Mouse (Mus musculus) heart, adult 8-10 months (tissue): ENCODE measurements around the gene Ms4a5. TPM values are rescaled to one million over a fixed set of nuclear protein-coding genes. Genes with fewer than 3 reads are reported as not detected.
"Not testable (repeated sequence)": the region's sequence is repeated elsewhere in the genome, so short reads cannot be mapped to it uniquely, and the experiment has no call there.

Experiments
- DNase-seq: peaks from one replicate; pipeline ENCODE4 v3.0.0; 2022; ENCODE audit warnings: low spot score
- total RNA-seq, 4 experiments: library from RNA; stranded (reverse); gene quantifications; 2 replicates each; pipeline ENCODE4 v1.2.4; 2022

The Ms4a5 gene
- not detected for total RNA-seq

- no peak for DNase-seq
These were observed at the start of gene Ms4a5 for GRCm38 (mm10) chr19:11283773-11284172. Gene Ms4a5 (minus strand): TSS chr19:11283873.

GRCm38 (mm10) chr19:11321123-11321522, 37.5 kb upstream of the Ms4a5 start:
- peak; percentile 16 for DNase-seq

GRCm38 (mm10) chr19:11316786-11317185, 33.1 kb upstream of the Ms4a5 start:
- no peak for DNase-seq

GRCm38 (mm10) chr19:11314354-11314753, 30.7 kb upstream of the Ms4a5 start, which contains the start of gene Ms4a14:
Gene Ms4a14 (minus strand): TSS chr19:11314454.
- DNase-seq = no peak

- no peak for DNase-seq
These were observed 25.2 kb upstream of the Ms4a5 start for GRCm38 (mm10) chr19:11308888-11309287.

GRCm38 (mm10) chr19:11299529-11299928, 15.9 kb upstream of the Ms4a5 start:
- not testable (repeated sequence) for DNase-seq

GRCm38 (mm10) chr19:11298939-11299338, 15.3 kb upstream of the Ms4a5 start:
- no peak for DNase-seq

- DNase-seq = not testable (repeated sequence)
These were observed 9.9 kb upstream of the Ms4a5 start for GRCm38 (mm10) chr19:11293616-11294015.

GRCm38 (mm10) chr19:11292990-11293389, 9.3 kb upstream of the Ms4a5 start:
- peak; percentile 20 for DNase-seq

- no peak for DNase-seq
These were observed 3.5 kb downstream of the Ms4a5 start for GRCm38 (mm10) chr19:11280223-11280622.

GRCm38 (mm10) chr19:11276431-11276830, 7.2 kb downstream of the Ms4a5 start:
- DNase-seq = no peak

GRCm38 (mm10) chr19:11266956-11267355, 16.7 kb downstream of the Ms4a5 start:
- no peak for DNase-seq

- DNase-seq = no peak
These were observed 17.4 kb downstream of the Ms4a5 start, which contains the start of gene Ms4a1 for GRCm38 (mm10) chr19:11266052-11266845. Gene Ms4a1 (minus strand): TSS chr19:11266241.

GRCm38 (mm10) chr19:11264602-11265185, 19.0 kb downstream of the Ms4a5 start:
- no peak for DNase-seq

GRCm38 (mm10) chr19:11263549-11263948, 20.1 kb downstream of the Ms4a5 start:
- no peak for DNase-seq

- DNase-seq = not testable (repeated sequence)
These were observed 20.7 kb downstream of the Ms4a5 start for GRCm38 (mm10) chr19:11262932-11263331.

- DNase-seq = no peak
These were observed 22.2 kb downstream of the Ms4a5 start for GRCm38 (mm10) chr19:11261522-11261921.

GRCm38 (mm10) chr19:11244230-11244629, 39.4 kb downstream of the Ms4a5 start:
- DNase-seq = peak; percentile 43

- no peak for DNase-seq
These were observed 41.1 kb downstream of the Ms4a5 start for GRCm38 (mm10) chr19:11242560-11242959.

GRCm38 (mm10) chr19:11235820-11236219, 47.9 kb downstream of the Ms4a5 start:
- DNase-seq = no peak

- DNase-seq = no peak
These were observed 48.5 kb downstream of the Ms4a5 start for GRCm38 (mm10) chr19:11234921-11235735.

GRCm38 (mm10) chr19:11234244-11234643, 49.4 kb downstream of the Ms4a5 start:
- no peak for DNase-seq
